Mouse (Mus musculus): ENCODE results near the gene Chrne. TPM values are rescaled to one million over a fixed set of nuclear protein-coding genes. Genes with fewer than 3 reads are reported as not detected.
"Not testable (repeated sequence)": the region's sequence is repeated elsewhere in the genome, so short reads cannot be mapped to it uniquely, and the experiment has no call there.

Chrne gene
- polyA plus RNA-seq, 1 experiment from 2014 or later = 0.23 TPM

DNA sequence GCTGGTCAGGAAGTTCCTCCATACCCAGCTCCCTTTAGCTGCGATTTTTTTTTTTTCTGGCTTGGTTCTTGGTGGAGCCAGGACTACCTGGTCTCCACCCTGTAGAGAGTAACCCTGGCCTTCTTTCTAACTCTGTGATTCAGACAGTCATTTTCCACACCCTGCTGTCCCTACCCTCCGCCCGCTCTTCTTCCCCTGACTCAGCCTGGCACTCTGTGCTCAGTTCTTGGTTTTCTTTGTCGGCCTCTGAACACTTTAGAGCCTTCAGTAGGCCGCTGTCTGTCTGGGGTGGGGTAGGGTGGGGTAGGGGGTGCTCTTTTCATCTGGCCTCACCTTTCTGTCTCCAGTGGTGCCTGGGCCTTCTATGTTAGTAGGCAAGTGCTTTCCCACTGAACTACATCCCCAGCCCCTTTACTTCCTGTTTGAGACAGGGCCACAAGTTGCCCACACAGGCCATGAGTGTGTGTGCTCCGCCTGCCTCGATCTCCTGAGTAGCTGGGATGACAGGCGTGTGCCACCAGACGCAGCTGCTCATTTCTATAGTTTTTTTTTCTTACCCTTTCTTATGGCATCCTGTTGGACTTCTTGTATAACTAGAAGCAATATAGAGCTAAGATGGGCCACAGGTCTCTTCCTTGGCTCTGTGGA, 39.2 kb downstream of the Chrne start:
- H3K4me2 ChIP-seq = no peak overlapping the region

DNA sequence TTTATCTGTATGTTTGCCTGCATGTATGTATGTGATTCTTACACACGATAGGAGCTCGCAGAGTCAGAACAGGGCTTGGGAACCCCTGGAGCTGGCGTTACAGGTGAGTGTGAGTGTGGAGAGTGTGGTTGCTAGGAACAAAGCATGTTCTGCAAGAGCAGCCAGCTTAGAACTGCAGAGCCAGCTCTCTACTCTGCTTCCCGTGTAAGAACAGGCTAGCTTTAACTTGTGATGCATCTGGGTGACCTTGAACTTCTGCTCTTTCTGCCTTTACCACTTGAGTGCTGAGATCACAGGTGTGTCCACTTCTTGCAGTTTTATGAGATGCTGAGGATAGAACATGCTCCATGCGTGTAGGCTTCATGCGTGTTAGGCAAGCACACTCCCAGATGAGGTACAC, 40.1 kb downstream of the Chrne start:
- Histone ChIP-seq H3K9ac (replicated peaks) (no peak overlapping the region), H3K36me3 (no peaks in the 10 kb centered on the region), H3K9me3 (replicated peaks) (no peaks in the 10 kb centered on the region), H3K27me3 (replicated peaks) (no peaks in the 10 kb centered on the region), H3K4me3 (replicated peaks) (no peak overlapping the region), H3K4me2 (no peak overlapping the region), H3K4me1 (peaks cover 55% of the 10 kb centered on the region), H3K27ac (replicated peaks) (no peak overlapping the region)
- ATAC-seq (ENCODE audit: low FRiP score) = no peak
- WGBS = 90% methylated on average over 6 of the region's 6 CpGs

More for the DNA sequence above, 39.2 kb downstream of the Chrne start:
- H3K27me3 ChIP-seq (replicated peaks) = no peaks in the 10 kb centered on the region
- no peak overlapping the region for H3K9ac ChIP-seq (replicated peaks)
- H3K4me1 ChIP-seq = peaks cover 60% of the 10 kb centered on the region
- 88% methylated on average over 9 of the region's 9 CpGs for WGBS
- no peaks in the 10 kb centered on the region for H3K36me3 ChIP-seq
- no peak for ATAC-seq (ENCODE audit: low FRiP score)
- H3K9me3 ChIP-seq (replicated peaks) = no peaks in the 10 kb centered on the region
- no peak overlapping the region for H3K4me3 ChIP-seq (replicated peaks)
- no peak overlapping the region for H3K27ac ChIP-seq (replicated peaks)

DNA sequence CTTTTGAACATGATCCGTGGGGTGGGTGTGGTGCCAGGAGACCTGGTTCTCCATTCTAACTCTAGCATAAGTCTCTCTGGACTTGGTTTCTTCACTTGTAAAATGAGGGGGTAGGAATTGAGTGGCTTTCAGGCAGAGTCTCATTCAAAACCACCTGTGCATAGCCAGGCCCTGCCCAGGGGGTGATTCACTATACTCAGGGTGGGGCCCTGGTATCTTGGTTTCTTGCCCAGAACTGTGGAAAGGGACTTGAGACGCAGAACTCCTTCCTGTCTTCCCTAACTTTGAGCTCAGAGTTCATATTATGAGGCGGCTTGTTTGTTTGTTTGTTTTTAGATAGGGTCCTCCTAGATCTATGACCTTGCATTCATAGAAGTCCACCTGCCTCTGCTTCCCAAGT, 41.8 kb downstream of the Chrne start:
- Histone ChIP-seq H3K36me3 (no peaks in the 10 kb centered on the region), H3K4me1 (peaks cover 54% of the 10 kb centered on the region), H3K4me2 (no peak overlapping the region), H3K9ac (replicated peaks) (no peak overlapping the region), H3K27me3 (replicated peaks) (no peaks in the 10 kb centered on the region), H3K9me3 (replicated peaks) (no peaks in the 10 kb centered on the region), H3K4me3 (replicated peaks) (no peak overlapping the region), H3K27ac (replicated peaks) (no peak overlapping the region)
- WGBS = 83% methylated on average over 3 of the region's 3 CpGs
- no peak for ATAC-seq (ENCODE audit: low FRiP score)

DNA sequence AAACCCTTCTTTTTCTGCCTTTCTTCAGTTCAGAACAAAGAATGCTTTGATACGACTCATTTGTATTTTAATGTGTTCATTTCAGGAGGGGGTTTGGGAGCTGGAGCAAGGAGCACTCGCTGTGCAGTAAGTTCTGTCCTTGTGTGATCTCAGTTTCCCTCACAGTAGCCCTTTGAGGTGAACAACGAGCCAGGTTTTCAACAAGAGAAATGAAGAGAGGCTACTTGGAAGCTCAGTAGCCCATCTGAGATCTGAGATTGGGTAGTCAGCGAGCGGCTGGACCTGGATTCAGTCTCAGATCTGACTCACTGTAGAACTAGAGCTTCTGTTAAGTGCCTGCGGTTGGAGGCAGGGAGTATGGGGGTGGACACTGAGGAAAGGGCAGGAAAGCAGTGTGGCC, 45.1 kb downstream of the Chrne start:
- no peak for ATAC-seq (ENCODE audit: low FRiP score)
- Histone ChIP-seq H3K4me2 (peak overlapping the region; percentile 3; the same call in 1 of the 2 replicates), H3K9ac (replicated peaks) (no peak overlapping the region), H3K4me1 (peaks cover 36% of the 10 kb centered on the region), H3K36me3 (no peaks in the 10 kb centered on the region), H3K27ac (replicated peaks) (peak overlapping the region; percentile 56), H3K27me3 (replicated peaks) (no peaks in the 10 kb centered on the region), H3K9me3 (replicated peaks) (no peaks in the 10 kb centered on the region), H3K4me3 (replicated peaks) (no peak overlapping the region)
- 43% methylated on average over 6 of the region's 6 CpGs for WGBS

DNA sequence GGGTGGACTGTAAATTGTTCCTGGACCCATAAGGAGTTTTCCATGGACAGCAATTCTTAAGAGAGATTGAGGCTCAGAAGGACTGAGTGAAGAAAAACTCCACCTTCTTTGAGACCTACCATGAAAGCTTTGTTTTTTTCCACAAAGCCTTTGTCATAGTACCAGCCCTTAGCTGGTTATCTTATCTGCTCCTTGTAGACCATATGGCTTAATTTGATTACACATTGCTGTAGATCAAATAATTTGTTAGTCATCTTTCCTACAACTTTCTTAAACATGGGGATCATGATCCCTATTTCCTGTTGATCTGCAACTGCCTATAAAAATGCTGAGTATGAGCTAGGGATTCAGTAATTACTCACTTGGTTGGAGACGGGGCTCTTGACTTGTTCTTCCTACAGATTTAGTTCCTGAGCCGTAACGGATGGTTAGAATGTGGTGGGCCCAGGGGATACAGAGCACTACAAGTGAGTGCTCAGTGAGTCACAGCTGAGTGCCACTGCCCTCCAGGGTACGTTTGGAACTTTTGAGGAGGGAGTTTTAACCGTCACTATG, 46.6 kb downstream of the Chrne start:
- H3K9ac ChIP-seq (replicated peaks) = no peak overlapping the region
- no peak overlapping the region for H3K27ac ChIP-seq (replicated peaks)
- no peak overlapping the region for H3K4me3 ChIP-seq (replicated peaks)
- no peaks in the 10 kb centered on the region for H3K27me3 ChIP-seq (replicated peaks)
- H3K9me3 ChIP-seq (replicated peaks) = no peaks in the 10 kb centered on the region
- H3K36me3 ChIP-seq = no peaks in the 10 kb centered on the region
- no peak overlapping the region for H3K4me2 ChIP-seq
- 55% methylated on average over 5 of the region's 5 CpGs for WGBS
- ATAC-seq (ENCODE audit: low FRiP score) = no peak
- H3K4me1 ChIP-seq = peaks cover 21% of the 10 kb centered on the region

DNA sequence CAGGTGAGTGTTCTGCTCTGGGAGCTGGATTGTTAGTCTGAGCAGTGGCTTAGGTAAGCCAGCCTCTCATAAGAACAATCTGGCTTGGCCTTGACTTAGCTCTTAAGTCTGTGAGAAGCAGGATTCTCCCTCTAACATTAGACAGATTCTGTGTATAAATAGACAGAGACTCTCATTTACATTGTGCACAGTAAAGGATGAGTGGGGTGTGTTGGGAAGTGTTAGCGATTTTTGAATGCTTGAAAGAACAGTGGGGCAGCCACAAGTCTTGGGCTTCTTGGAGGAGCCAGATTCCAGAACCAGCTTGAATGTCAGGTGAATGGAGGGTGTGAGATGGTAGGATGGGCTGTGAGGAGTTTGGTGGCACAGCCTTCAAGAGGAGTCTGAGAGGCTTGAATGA, 47.4 kb downstream of the Chrne start:
- ATAC-seq (ENCODE audit: low FRiP score) = no peak
- Histone ChIP-seq H3K9me3 (replicated peaks) (no peaks in the 10 kb centered on the region), H3K4me2 (no peak overlapping the region), H3K4me3 (replicated peaks) (no peak overlapping the region), H3K9ac (replicated peaks) (no peak overlapping the region), H3K27ac (replicated peaks) (no peak overlapping the region), H3K27me3 (replicated peaks) (no peaks in the 10 kb centered on the region), H3K4me1 (peaks cover 26% of the 10 kb centered on the region), H3K36me3 (no peaks in the 10 kb centered on the region)
- 88% methylated on average over 1 of the region's 1 CpGs for WGBS

DNA sequence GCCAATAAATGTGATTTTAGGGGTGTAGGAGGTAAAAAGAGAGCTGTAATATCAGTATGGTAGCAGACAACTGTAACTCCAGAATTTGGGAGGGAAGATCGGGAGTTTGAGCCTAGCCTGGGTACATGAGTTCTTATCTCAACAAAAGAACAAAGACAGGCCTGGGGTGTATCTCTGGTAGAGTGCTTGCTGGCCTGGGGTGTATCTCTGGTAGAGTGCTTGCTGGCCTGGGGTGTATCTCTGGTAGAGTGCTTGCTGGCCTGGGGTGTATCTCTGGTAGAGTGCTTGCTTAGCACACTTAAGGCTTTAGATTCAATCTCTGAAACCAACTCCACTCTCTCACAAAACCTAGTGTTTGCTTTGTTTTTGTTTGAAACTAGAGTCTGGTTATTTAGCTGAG, 48.4 kb downstream of the Chrne start:
- not testable (repeated sequence) for H3K4me2 ChIP-seq; H3K4me3 ChIP-seq (replicated peaks); H3K9ac ChIP-seq (replicated peaks); ATAC-seq (ENCODE audit: low FRiP score); H3K27me3 ChIP-seq (replicated peaks); H3K9me3 ChIP-seq (replicated peaks); H3K36me3 ChIP-seq; H3K27ac ChIP-seq (replicated peaks)
- WGBS = 92% methylated on average over 1 of the region's 1 CpGs
- peaks cover 36% of the 10 kb centered on the region for H3K4me1 ChIP-seq

DNA sequence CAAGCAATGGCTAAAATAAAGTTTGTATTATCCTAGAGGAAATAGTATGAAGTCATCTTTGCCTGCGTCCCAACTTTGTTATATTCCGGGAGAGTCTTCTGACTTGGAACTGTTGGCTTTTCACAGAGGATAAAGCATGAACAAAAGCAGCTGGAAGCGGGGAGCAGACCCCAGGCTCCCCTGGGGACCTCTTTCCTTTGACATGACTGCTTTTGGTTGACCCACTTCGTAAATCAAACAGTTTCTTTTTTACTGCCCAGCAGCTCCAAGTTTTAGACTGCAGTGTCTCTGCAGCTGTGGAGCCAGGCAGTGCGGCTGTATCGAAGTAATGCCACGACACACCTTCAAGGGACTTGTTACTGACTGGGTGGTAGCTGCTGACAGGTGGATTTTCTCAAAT, 52.4 kb downstream of the Chrne start:
- Histone ChIP-seq H3K9me3 (replicated peaks) (no peaks in the 10 kb centered on the region), H3K4me2 (no peak overlapping the region), H3K9ac (replicated peaks) (no peak overlapping the region), H3K27ac (replicated peaks) (no peak overlapping the region), H3K4me3 (replicated peaks) (no peak overlapping the region), H3K4me1 (peaks cover 48% of the 10 kb centered on the region), H3K27me3 (replicated peaks) (no peaks in the 10 kb centered on the region), H3K36me3 (no peaks in the 10 kb centered on the region)
- ATAC-seq (ENCODE audit: low FRiP score) = no peak
- WGBS = 27% methylated on average over 7 of the region's 7 CpGs

Other genes with a start within 250 kb of the Chrne start
- gene Pelp1, start 209.2 kb downstream of the Chrne start, polyA plus RNA-seq (2015; fragmentation: Nextera tagmentation; extraction: Ambion mirVana) = 29.7 and 33.0 TPM in 2 replicates
- gene Arrb2, start 186.6 kb downstream of the Chrne start, polyA plus RNA-seq (2015; fragmentation: Nextera tagmentation; extraction: Ambion mirVana) = 53.6 and 59.7 TPM in 2 replicates
- 44.4 and 45.0 TPM in 2 replicates for gene Med11, start 167.3 kb downstream of the Chrne start, polyA plus RNA-seq (2015; fragmentation: Nextera tagmentation; extraction: Ambion mirVana)
- 0.60 and 1.0 TPM in 2 replicates for gene Zmynd15, start 159.8 kb downstream of the Chrne start, polyA plus RNA-seq (2015; fragmentation: Nextera tagmentation; extraction: Ambion mirVana)
- gene Cxcl16, start 159.2 kb downstream of the Chrne start, polyA plus RNA-seq (2015; fragmentation: Nextera tagmentation; extraction: Ambion mirVana) = 7.4 and 8.5 TPM in 2 replicates
- 1.5 and 6.4 TPM in 2 replicates for gene Tm4sf5, start 114.0 kb downstream of the Chrne start, polyA plus RNA-seq (2015; fragmentation: Nextera tagmentation; extraction: Ambion mirVana)
- 0.32 and 0.96 TPM in 2 replicates for gene Vmo1, start 104.6 kb downstream of the Chrne start, polyA plus RNA-seq (2015; fragmentation: Nextera tagmentation; extraction: Ambion mirVana)
- gene Gltpd2, start 100.0 kb downstream of the Chrne start, polyA plus RNA-seq (2015; fragmentation: Nextera tagmentation; extraction: Ambion mirVana) = 0.15 and 0.41 TPM in 2 replicates
- gene Psmb6, start 93.8 kb downstream of the Chrne start, polyA plus RNA-seq (2015; fragmentation: Nextera tagmentation; extraction: Ambion mirVana) = 756 and 815 TPM in 2 replicates
- not detected in 2 replicates for gene Gm40193, start 86.3 kb downstream of the Chrne start, polyA plus RNA-seq (2015; fragmentation: Nextera tagmentation; extraction: Ambion mirVana)
- gene Pld2, start 79.2 kb downstream of the Chrne start, polyA plus RNA-seq (2015; fragmentation: Nextera tagmentation; extraction: Ambion mirVana) = 16.1 and 18.1 TPM in 2 replicates
- gene Mink1, start 56.3 kb downstream of the Chrne start, polyA plus RNA-seq (2015; fragmentation: Nextera tagmentation; extraction: Ambion mirVana) = 15.0 and 16.6 TPM in 2 replicates
- not detected in 2 replicates for gene 4930544D05Rik, start 3.4 kb downstream of the Chrne start, polyA plus RNA-seq (2015; fragmentation: Nextera tagmentation; extraction: Ambion mirVana)
- gene Gp1ba, start 19.9 kb upstream of the Chrne start, polyA plus RNA-seq (2015; fragmentation: Nextera tagmentation; extraction: Ambion mirVana) = 0.15 TPM in 2 replicates
- gene Rnf167, start 28.0 kb upstream of the Chrne start, polyA plus RNA-seq (2015; fragmentation: Nextera tagmentation; extraction: Ambion mirVana) = 100 and 109 TPM in 2 replicates
- gene Slc25a11, start 28.3 kb upstream of the Chrne start, polyA plus RNA-seq (2015; fragmentation: Nextera tagmentation; extraction: Ambion mirVana) = 169 and 174 TPM in 2 replicates
- 679 and 994 TPM in 2 replicates for gene Pfn1, start 35.4 kb upstream of the Chrne start, polyA plus RNA-seq (2015; fragmentation: Nextera tagmentation; extraction: Ambion mirVana)
- gene Eno3, start 38.0 kb upstream of the Chrne start, polyA plus RNA-seq (2015; fragmentation: Nextera tagmentation; extraction: Ambion mirVana) = 12.6 and 17.5 TPM in 2 replicates
- 159 and 165 TPM in 2 replicates for gene Spag7, start 50.2 kb upstream of the Chrne start, polyA plus RNA-seq (2015; fragmentation: Nextera tagmentation; extraction: Ambion mirVana)
- gene Camta2, start 68.9 kb upstream of the Chrne start, polyA plus RNA-seq (2015; fragmentation: Nextera tagmentation; extraction: Ambion mirVana) = 25.6 and 29.0 TPM in 2 replicates
- gene Inca1, start 80.9 kb upstream of the Chrne start, polyA plus RNA-seq (2015; fragmentation: Nextera tagmentation; extraction: Ambion mirVana) = 1.2 and 1.4 TPM in 2 replicates
- gene Kif1c, start 81.3 kb upstream of the Chrne start, polyA plus RNA-seq (2015; fragmentation: Nextera tagmentation; extraction: Ambion mirVana) = 1.6 and 1.7 TPM in 2 replicates
- 15.8 and 16.3 TPM in 2 replicates for gene Zfp3, start 145.0 kb upstream of the Chrne start, polyA plus RNA-seq (2015; fragmentation: Nextera tagmentation; extraction: Ambion mirVana)
- gene Scimp, start 193.4 kb upstream of the Chrne start, polyA plus RNA-seq (2015; fragmentation: Nextera tagmentation; extraction: Ambion mirVana) = 0.18 and 0.28 TPM in 2 replicates
- gene Rabep1, start 225.6 kb upstream of the Chrne start, polyA plus RNA-seq (2015; fragmentation: Nextera tagmentation; extraction: Ambion mirVana) = 77.1 and 83.3 TPM in 2 replicates

All from neural tube, embryonic 15.5 days (tissue).